Comparison of ENCODE assay signal across 8 mouse cellular contexts in genomic region chr4:118272258-118272657, GRCm38 (mm10). TPM values are rescaled to one million over a fixed set of nuclear protein-coding genes. Genes with fewer than 3 reads are reported as not detected.
A peak's percentile ranks its signal among the peaks of the same experiment; 100 is the strongest.
DNase-seq lines count a peak whose midpoint lies in the region; ATAC-seq lines count a peak whose summit lies in the region.

No protein-coding gene starts in this region.

- H3K9ac ChIP-seq in heart, embryonic 16.5 days (ENCODE audit: low read length): no peak overlapping the region

- peaks cover 5% of the 10 kb centered on the region; the same call in 1 of the 2 replicates for H3K9me3 ChIP-seq in heart, embryonic 16.5 days (replicated peaks; ENCODE audit: control insufficient read depth, low read length)
- no peaks in the 10 kb centered on the region for H3K9me3 ChIP-seq in limb, embryonic 10.5 days (replicated peaks)

- ATAC-seq in heart, embryonic 16.5 days (replicated peaks; ENCODE audit: extremely low read depth, insufficient read depth, low FRiP score): no peak
- ATAC-seq in megakaryocyte, adult 5-6 weeks (ENCODE audit: poor library complexity, severe bottlenecking): no peak

- no peaks in the 10 kb centered on the region for H3K27me3 ChIP-seq in heart, embryonic 16.5 days (ENCODE audit: control insufficient read depth, insufficient read depth, low read length)
- no peaks in the 10 kb centered on the region for H3K27me3 ChIP-seq in limb, embryonic 10.5 days (ENCODE audit: low read depth, poor library complexity, severe bottlenecking)

- no peak overlapping the region for H3K4me3 ChIP-seq in heart, embryonic 16.5 days (ENCODE audit: low read length)
- no peak overlapping the region for H3K4me3 ChIP-seq in limb, embryonic 10.5 days

- peaks cover 60% of the 10 kb centered on the region for H3K4me1 ChIP-seq in heart, embryonic 16.5 days (ENCODE audit: control insufficient read depth, insufficient read depth, low read length)
- H3K4me1 ChIP-seq in limb, embryonic 10.5 days: peaks cover 65% of the 10 kb centered on the region

- H3K4me2 ChIP-seq in heart, embryonic 16.5 days (ENCODE audit: low read depth, low read length): no peak overlapping the region

- H3K36me3 ChIP-seq in heart, embryonic 16.5 days (ENCODE audit: control insufficient read depth, insufficient read depth): peaks cover 9% of the 10 kb centered on the region; the same call in 1 of the 2 replicates
- peaks cover 98% of the 10 kb centered on the region for H3K36me3 ChIP-seq in limb, embryonic 10.5 days

- WGBS in heart, embryonic 16.5 days: 63% methylated on average over 5 of the region's 5 CpGs
- 75% methylated on average over 5 of the region's 5 CpGs for WGBS in limb, embryonic 10.5 days

- peak overlapping the region; percentile 54 for H3K27ac ChIP-seq in heart, embryonic 16.5 days (ENCODE audit: low read length)
- H3K27ac ChIP-seq in limb, embryonic 10.5 days: peak overlapping the region; percentile 69

- peak; percentile 75 for DNase-seq in adrenal gland, postnatal 14 days
- no peak for DNase-seq in adrenal gland, postnatal 4 days (ENCODE audit: low spot score in 2 of 2)
- peak; percentile 45 for DNase-seq in adrenal gland, postnatal 25 days
- DNase-seq in limb, embryonic 10.5 days (ENCODE audit: low spot score): no peak
- peak; percentile 62 to 75 for DNase-seq in urinary bladder, adult 18-20 months (ENCODE audit: low spot score in 2 of 2)
- DNase-seq in layer of hippocampus, adult 11-12 months (ENCODE audit: low spot score): no peak

RNA-seq across cellular contexts. Expression of gene Ptprf, which starts 18.9 kb away (rescaled TPM):
- 63.5 and 64.3 TPM in 2 replicates for total RNA-seq in adrenal gland, postnatal 14 days (2021)
- 100 to 1,000 TPM; 102 to 120 TPM for total RNA-seq in adrenal gland, postnatal 4 days (2021)
- 55.0 and 60.3 TPM in 2 replicates for total RNA-seq in adrenal gland, postnatal 25 days (2021)
- 22.9 and 27.7 TPM in 2 replicates for polyA plus RNA-seq in heart, embryonic 16.5 days (2015; fragmentation: Nextera tagmentation; extraction: Ambion mirVana)
- polyA plus RNA-seq in limb, embryonic 10.5 days (2016; fragmentation: Nextera tagmentation; extraction: Ambion mirVana): 67.5 and 77.3 TPM in 2 replicates
- total RNA-seq in megakaryocyte, adult 5-6 weeks (2015): 1.1 TPM in 2 replicates
- 0.77 and 0.89 TPM in 2 replicates for total RNA-seq in megakaryocyte, adult 5-6 weeks (2017)

Comparison
In these comparisons a context has a peak if more than half of its experiments do, and no peak if none do; other contexts are left out.
1. DNase-seq: peak in adrenal gland, postnatal 14 days (single experiment), adrenal gland, postnatal 25 days (single experiment) and urinary bladder, adult 18-20 months (2 of 2); none in adrenal gland, postnatal 4 days (0 of 2), limb, embryonic 10.5 days (single experiment) and layer of hippocampus, adult 11-12 months (single experiment).
2. RNA of gene Ptprf, which starts 18.9 kb away (total RNA-seq): 102 to 120 TPM in adrenal gland, postnatal 4 days, 63.5 to 64.3 TPM in adrenal gland, postnatal 14 days and 55.0 to 60.3 TPM in adrenal gland, postnatal 25 days; 0.77 to 1.1 TPM in megakaryocyte, adult 5-6 weeks; every median in the first group is over 10 times any median in the second.